Mouse (Mus musculus) thymus, postnatal 25 days (tissue): ENCODE results near the gene Ccr9.
A peak's percentile ranks its signal among the peaks of the same experiment; 100 is the strongest.
"Not testable (repeated sequence)": the region's sequence is repeated elsewhere in the genome, so short reads cannot be mapped to it uniquely, and the experiment has no call there.

ENCODE experiments used
- DNase-seq: peaks from one replicate; pipeline ENCODE4 v3.0.0; 2022

Ccr9 gene

GRCm38 (mm10) chr9:123678327-123679105, at the start of gene Ccr9, which contains the start of gene Slc6a20a:
Gene Ccr9 (plus strand): TSS chr9:123678439.
Gene Slc6a20a (minus strand): TSS chr9:123678885.
- peak; percentile 17 for DNase-seq

DNA sequence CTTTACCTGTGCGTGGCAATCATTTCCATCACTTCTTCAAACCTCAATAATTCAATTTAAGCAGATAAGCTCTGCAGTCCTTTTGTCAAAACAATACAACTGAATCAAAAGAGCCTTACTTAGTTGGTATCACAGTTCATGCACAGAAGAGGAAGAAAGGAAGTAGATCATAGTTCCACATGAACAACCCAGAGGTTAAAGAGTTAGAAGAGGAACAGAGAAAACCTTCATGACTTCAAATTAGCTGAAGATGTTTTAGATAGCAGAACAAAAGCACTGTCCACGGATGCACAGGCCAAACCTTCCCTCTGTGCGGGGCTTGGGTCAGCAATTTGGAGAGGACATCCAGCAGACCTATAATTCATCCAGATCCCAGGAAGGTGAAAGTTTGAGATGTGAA, 46.6 kb upstream of the Ccr9 start:
- no peak for DNase-seq

GRCm38 (mm10) chr9:123632281-123632680, 46.0 kb upstream of the Ccr9 start, which contains the start of gene Slc6a20b:
Gene Slc6a20b (minus strand): TSS chr9:123632565.
- DNase-seq, result no peak

DNA sequence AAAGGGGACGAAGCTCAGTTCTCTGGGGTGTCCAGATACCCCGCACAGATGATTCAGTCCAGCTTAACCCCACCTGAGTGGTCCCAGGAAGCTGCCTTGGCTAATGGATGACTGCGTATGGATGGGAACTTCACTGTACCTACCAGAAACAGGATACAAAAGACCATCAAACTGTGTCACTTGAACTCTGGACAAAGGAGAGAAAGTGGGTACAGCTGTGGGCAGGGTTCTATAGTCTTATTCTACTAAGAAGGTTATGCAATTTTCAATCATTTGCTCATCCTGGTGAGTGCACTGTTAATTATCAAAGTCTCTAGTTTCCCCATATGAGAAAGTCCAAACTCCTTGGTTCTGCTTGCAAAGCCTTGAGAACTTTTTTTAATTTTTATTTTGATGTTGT, 45.2 kb upstream of the Ccr9 start:
- no peak for DNase-seq

GRCm38 (mm10) chr9:123636771-123637170, 41.5 kb upstream of the Ccr9 start:
- no peak for DNase-seq

DNA sequence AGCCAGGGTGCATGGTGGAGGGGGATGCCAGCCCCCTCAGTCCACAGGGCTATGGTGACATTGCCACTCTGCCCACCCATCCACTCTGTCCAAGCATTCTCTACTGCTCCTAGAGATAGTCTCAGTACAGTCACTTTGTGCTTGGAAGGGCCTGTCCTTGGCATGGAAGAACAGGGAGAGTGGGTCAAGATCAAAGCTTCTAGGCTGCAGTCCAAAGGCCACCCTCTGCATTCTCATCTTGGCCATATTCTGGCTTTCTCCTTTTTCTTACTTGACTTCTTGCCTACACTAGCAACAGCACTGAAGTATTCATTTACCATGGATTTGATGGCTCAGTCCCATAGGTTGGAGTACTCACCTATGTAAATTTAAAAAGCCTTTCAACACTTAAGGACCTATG, 40.0 kb upstream of the Ccr9 start:
- no peak for DNase-seq

GRCm38 (mm10) chr9:123638668-123639089, 39.6 kb upstream of the Ccr9 start:
- peak; percentile 37 for DNase-seq

- DNase-seq, result no peak
These were observed 38.1 kb upstream of the Ccr9 start for GRCm38 (mm10) chr9:123640106-123640505.

DNA sequence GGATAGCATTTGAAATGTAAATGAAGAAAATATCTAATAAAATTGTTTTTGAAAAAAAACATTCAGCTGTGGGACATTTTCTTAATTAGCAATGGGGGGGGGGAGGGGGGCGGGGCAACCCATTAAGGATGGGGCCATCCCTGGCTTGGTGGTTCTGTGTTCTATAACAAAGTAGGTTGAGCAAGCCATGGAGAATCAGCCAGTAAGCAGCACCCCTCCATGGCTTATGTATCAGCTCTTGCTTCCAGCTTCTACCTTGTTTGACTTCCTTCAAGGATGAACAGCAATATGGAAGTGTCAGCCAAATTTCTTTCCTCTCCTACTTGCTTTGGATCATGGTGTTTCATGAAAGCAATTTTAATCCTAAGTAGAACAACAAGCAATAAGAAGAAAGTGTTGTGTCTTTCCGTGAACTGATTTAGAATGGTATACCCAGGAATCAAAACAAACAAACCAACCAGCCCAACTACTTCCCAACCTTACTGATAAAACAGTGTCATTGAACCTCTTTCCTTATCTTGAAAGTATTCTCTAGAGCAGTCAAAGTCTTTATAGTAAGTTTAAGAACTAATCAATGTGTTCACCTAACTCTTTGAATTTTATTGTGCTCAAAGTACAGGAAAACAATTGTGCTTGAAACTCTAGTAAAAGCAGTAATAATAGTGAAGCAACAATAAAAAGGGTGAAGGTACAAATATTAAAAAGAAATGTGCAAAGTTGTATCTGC, 28.3 kb upstream of the Ccr9 start:
- DNase-seq, result no peak

DNA sequence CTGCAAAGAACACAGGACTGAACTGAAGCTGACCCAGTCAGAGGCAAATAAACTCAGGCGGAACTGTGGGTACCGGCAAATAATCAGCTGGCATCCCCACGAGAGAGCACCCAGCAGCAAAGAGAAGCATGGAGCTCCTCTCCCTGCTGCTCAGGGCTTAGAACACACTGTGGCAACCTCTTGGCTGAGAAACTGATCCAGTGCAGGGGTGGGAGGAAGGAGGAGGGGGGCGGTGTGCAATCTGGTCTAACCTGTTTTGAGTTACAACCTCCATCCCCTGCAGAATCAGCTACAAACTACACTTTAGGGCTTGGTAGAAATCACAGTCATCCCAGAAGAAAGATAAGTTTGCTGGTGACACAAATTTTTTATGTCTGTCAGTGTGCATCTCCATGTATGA, 26.9 kb upstream of the Ccr9 start:
- DNase-seq, result no peak

- peak; percentile 29 for DNase-seq
These were observed 20.8 kb upstream of the Ccr9 start for GRCm38 (mm10) chr9:123657457-123657856.

GRCm38 (mm10) chr9:123658981-123659380, 19.3 kb upstream of the Ccr9 start:
- no peak for DNase-seq

- DNase-seq, result not testable (repeated sequence)
These were observed 18.1 kb upstream of the Ccr9 start for GRCm38 (mm10) chr9:123659986-123660676.

GRCm38 (mm10) chr9:123665645-123666044, 12.6 kb upstream of the Ccr9 start:
- peak; percentile 80 for DNase-seq

GRCm38 (mm10) chr9:123679198-123679597, 959 bp downstream of the Ccr9 start:
- DNase-seq, result no peak

- DNase-seq, result no peak
These were observed 5.5 kb downstream of the Ccr9 start for GRCm38 (mm10) chr9:123683704-123684103.

- no peak for DNase-seq
These were observed 8.0 kb downstream of the Ccr9 start for GRCm38 (mm10) chr9:123686206-123686605.

- DNase-seq, result no peak
These were observed 10.0 kb downstream of the Ccr9 start for GRCm38 (mm10) chr9:123688227-123688626.

DNA sequence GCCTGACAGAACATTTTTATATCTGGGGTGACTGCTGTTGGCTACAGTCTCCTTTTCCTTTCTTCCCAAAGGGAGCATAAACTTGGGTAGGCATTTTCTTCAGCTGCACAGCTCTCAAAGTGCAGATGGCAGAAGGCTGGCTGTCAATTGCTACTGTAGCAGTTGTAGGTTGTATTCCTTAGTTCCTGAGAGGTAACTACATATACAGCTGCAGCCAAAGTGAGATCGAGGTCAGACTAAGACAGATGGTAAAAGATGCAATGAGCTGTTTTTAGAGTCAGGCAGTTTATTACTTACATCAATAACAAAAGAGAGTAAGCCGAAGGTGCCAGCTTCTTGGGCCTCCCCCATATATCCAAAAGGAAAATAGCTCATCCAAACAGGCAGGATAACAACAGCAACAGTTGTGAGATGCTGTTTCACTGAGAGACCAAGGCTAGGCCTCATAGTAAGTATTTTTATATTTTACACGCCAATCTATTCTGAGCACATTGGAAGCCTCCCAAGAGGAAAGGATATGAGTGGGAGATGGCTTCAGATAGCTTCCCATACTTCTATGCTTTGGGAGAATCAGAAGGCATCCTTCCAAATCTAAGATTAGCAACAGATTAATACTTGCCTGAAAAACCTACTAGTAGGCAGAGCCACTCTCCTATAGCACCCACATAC, 17.5 kb downstream of the Ccr9 start:
- DNase-seq, result no peak

DNA sequence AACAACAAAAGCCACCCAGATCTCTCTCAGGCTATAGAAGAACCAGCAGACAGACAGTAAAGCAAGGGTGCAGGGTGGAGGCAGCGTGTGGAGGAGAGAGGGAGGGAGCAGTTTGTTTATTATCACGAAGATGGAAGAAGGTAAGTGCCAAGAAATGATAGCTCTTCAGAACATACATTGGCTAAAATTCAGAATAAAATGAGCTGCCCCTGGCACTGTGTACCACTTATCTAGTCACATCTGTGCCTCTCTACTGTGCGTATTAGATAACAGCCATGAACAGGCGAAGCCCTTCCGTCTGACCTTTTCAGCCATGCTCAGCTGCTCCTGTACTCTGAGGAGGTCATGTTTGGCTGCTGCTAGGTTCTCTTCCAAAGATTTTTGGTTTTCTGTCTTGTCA, 23.6 kb downstream of the Ccr9 start:
- DNase-seq, result no peak

- no peak for DNase-seq
These were observed 31.0 kb downstream of the Ccr9 start for GRCm38 (mm10) chr9:123709226-123709625.

GRCm38 (mm10) chr9:123713111-123713510, 34.9 kb downstream of the Ccr9 start:
- DNase-seq, result peak; percentile 33

DNA sequence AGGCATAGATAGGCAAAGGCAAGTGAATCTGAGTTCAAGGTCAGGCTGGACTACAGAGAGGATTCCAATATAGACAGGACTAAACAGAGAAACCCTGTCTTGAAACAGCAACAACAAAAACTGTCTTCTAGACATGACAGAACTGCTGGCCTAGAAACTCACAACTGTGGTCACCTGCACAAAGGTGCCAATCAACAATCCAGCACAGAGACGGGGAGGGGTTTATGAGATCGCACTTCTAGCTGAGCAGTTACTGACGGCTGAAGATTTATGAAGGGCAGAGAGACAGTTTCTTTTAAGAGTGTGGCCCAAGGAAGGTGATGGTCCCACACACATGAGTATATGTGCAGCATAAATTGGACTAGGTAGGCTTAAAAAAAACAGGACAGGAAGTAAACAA, 38.1 kb downstream of the Ccr9 start:
- peak; percentile 21 for DNase-seq
